Mouse (Mus musculus): ENCODE measurements at regions not wholly inside any gene's neighbourhood (a gene's known extent, or its start where the extent isn't known, plus 50 kb on each side); places are given as distances from the start of the nearest gene placed in this dataset.

DNA sequence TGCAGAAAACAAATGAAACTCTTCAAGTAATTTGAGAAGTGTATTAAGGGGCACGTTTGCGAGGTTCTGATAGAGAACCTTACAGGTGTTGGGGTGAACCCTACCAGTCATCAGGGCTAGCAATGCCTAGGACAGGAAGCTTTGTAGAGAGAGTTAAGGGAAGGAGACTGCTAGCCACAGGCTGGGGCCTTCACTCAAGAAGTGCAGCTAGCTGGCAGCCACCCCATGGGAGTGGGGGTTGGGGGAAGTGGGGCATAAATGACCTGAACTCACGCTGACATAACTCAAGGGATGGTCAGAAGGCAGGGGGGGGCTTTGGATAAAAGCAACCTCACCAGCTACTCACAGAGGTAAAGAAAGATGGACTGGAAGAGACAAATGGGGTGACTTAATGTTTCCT, 80.3 kb upstream of the Gm47985 start:
- H3K27ac ChIP-seq (replicated peaks in 1 of 2; ENCODE audit: control insufficient read depth in 1 of 2, insufficient read depth in 1 of 2, low read depth in 2 of 2, low read length in 2 of 2) = no peak overlapping the region
- ATAC-seq (ENCODE audit: insufficient number of reproducible peaks, insufficient read depth, low FRiP score, low read depth) = no peak

DNA sequence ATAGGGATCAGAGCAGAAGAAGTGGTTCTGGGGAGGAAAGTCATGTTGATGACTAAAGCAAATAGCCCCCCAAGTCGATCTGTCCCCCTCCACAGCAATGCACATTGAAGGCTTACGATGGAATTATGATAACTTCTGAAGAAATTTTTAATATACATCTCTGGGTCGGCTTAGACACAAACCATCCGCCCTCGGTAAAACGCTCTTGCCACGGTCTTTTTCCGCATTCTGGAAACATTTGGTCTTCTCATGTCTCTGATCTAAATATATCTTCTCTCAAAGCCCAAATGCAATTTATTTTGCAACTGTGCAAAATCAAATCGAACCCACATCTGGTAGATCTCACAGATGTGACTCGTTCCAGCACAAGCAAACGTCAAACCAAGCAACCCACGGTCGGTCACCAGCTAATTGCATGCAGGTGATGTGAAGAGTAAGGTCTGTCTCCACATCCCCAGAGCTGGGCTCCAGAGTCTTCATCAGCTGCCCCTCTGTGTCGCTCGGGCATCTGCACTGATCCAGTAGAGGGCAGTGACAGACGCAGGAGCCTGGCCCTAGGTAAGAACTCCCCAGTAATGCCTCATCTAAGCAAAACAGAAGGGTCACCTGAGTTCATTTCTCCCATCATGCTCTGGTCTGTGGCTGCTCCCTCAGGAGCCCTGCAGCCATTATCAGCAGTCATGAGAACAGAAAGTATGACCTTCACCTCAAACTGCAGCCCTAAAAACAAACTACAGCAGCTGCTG, 79.5 kb upstream of the Gm47985 start:
- Histone ChIP-seq H3K4me1 (ENCODE audit: control insufficient read depth in 2 of 2, insufficient read depth in 2 of 2, low read length in 2 of 2) (peaks cover 3 to 19% of the 10 kb centered on the region in 2 experiments), H3K27ac (replicated peaks in 1 of 2; ENCODE audit: control insufficient read depth in 1 of 2, insufficient read depth in 1 of 2, low read depth in 2 of 2, low read length in 2 of 2) (peak overlapping the region; percentile 80 to 82), H3K36me3 (ENCODE audit: control insufficient read depth, insufficient read depth, low read length) (no peaks in the 10 kb centered on the region), H3K27me3 (ENCODE audit: control insufficient read depth, insufficient read depth, low read length) (no peaks in the 10 kb centered on the region), H3K9ac (ENCODE audit: low read length) (no peak overlapping the region), H3K9me3 (ENCODE audit: control insufficient read depth, low read length) (no peaks in the 10 kb centered on the region), H3K4me2 (ENCODE audit: low read length) (no peak overlapping the region), H3K4me3 (ENCODE audit: control insufficient read depth in 1 of 2, insufficient read depth in 1 of 2, low read depth in 1 of 2, low read length in 2 of 2) (no peak overlapping the region)
- no peak for ATAC-seq (ENCODE audit: insufficient number of reproducible peaks, insufficient read depth, low FRiP score, low read depth)
- WGBS = 83% methylated on average over 16 of the region's 16 CpGs

More for the DNA sequence above, 80.3 kb upstream of the Gm47985 start:
- H3K27me3 ChIP-seq (ENCODE audit: control insufficient read depth, insufficient read depth, low read length) = no peaks in the 10 kb centered on the region
- 75% methylated on average over 3 of the region's 3 CpGs for WGBS
- no peak overlapping the region for H3K9ac ChIP-seq (ENCODE audit: low read length)
- H3K36me3 ChIP-seq (ENCODE audit: control insufficient read depth, insufficient read depth, low read length) = no peaks in the 10 kb centered on the region
- H3K9me3 ChIP-seq (ENCODE audit: control insufficient read depth, low read length) = no peaks in the 10 kb centered on the region
- H3K4me3 ChIP-seq (ENCODE audit: control insufficient read depth in 1 of 2, insufficient read depth in 1 of 2, low read depth in 1 of 2, low read length in 2 of 2) = no peak overlapping the region
- no peak overlapping the region for H3K4me2 ChIP-seq (ENCODE audit: low read length)
- peaks cover 3 to 19% of the 10 kb centered on the region in 2 experiments for H3K4me1 ChIP-seq (ENCODE audit: control insufficient read depth in 2 of 2, insufficient read depth in 2 of 2, low read length in 2 of 2)

DNA sequence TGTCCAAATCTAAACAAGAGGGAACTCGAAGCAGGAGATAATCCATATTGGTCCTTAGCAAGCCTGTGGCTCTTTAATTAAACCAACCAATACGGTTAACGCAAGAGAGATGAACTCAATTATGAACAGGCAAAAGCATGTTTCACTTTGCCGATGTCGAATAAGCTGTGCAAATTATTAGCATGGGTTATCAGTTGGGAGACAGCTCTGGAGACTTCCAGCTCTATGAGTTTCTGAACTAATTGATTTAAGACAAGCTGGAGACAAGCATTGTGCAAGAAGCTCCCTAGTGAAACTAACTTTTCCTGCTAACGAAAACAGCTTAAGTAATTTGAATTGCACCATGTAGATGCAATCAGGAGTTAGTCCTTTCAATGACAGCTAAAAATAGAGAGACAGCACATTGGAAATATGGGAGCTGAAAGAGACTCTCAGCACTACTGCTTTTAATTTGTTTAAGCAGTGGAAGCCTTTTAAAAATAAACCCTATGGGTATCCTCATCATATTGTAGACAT, 78.8 kb upstream of the Gm47985 start:
- WGBS = 56% methylated on average over 6 of the region's 6 CpGs
- H3K4me3 ChIP-seq (ENCODE audit: control insufficient read depth in 1 of 2, insufficient read depth in 1 of 2, low read depth in 1 of 2, low read length in 2 of 2) = no peak overlapping the region
- peak overlapping the region; percentile 80 to 82 for H3K27ac ChIP-seq (replicated peaks in 1 of 2; ENCODE audit: control insufficient read depth in 1 of 2, insufficient read depth in 1 of 2, low read depth in 2 of 2, low read length in 2 of 2)
- H3K4me1 ChIP-seq (ENCODE audit: control insufficient read depth in 2 of 2, insufficient read depth in 2 of 2, low read length in 2 of 2) = peaks cover 3 to 19% of the 10 kb centered on the region in 2 experiments
- no peaks in the 10 kb centered on the region for H3K27me3 ChIP-seq (ENCODE audit: control insufficient read depth, insufficient read depth, low read length)
- no peaks in the 10 kb centered on the region for H3K9me3 ChIP-seq (ENCODE audit: control insufficient read depth, low read length)
- no peak for ATAC-seq (ENCODE audit: insufficient number of reproducible peaks, insufficient read depth, low FRiP score, low read depth)
- no peak overlapping the region for H3K9ac ChIP-seq (ENCODE audit: low read length)
- H3K36me3 ChIP-seq (ENCODE audit: control insufficient read depth, insufficient read depth, low read length) = no peaks in the 10 kb centered on the region
- H3K4me2 ChIP-seq (ENCODE audit: low read length) = 0 out of 2 replicates have a peak overlapping the region, but pooled peaks have one; percentile 13

DNA sequence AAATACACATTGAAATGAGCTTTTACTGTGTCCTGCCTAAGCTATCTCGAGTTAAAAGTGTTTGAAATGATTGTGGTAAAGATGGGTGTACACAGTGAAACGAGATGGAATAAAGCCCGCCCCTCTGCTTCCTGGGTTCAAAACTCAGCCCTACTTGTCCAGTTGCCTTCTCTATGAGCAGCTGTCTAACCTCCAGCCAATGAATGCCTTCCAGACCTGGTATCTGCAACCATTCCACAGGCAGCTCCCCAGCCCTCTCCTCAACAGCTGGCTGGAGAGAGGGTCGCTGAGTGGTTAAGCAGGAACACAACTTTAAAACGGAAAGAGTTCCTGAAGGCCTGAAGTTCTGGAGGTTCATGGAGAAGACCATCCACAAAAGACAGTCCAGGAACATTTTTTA, 78.0 kb upstream of the Gm47985 start:
- Histone ChIP-seq H3K36me3 (ENCODE audit: control insufficient read depth, insufficient read depth, low read length) (no peaks in the 10 kb centered on the region), H3K4me2 (ENCODE audit: low read length) (no peak overlapping the region), H3K4me3 (ENCODE audit: control insufficient read depth in 1 of 2, insufficient read depth in 1 of 2, low read depth in 1 of 2, low read length in 2 of 2) (no peak overlapping the region), H3K27ac (replicated peaks in 1 of 2; ENCODE audit: control insufficient read depth in 1 of 2, insufficient read depth in 1 of 2, low read depth in 2 of 2, low read length in 2 of 2) (no peak overlapping the region), H3K9ac (ENCODE audit: low read length) (no peak overlapping the region), H3K4me1 (ENCODE audit: control insufficient read depth in 2 of 2, insufficient read depth in 2 of 2, low read length in 2 of 2) (peaks cover 3 to 19% of the 10 kb centered on the region in 2 experiments), H3K27me3 (ENCODE audit: control insufficient read depth, insufficient read depth, low read length) (no peaks in the 10 kb centered on the region), H3K9me3 (ENCODE audit: control insufficient read depth, low read length) (no peaks in the 10 kb centered on the region)
- ATAC-seq (ENCODE audit: insufficient number of reproducible peaks, insufficient read depth, low FRiP score, low read depth) = no peak
- WGBS = 83% methylated on average over 5 of the region's 5 CpGs

DNA sequence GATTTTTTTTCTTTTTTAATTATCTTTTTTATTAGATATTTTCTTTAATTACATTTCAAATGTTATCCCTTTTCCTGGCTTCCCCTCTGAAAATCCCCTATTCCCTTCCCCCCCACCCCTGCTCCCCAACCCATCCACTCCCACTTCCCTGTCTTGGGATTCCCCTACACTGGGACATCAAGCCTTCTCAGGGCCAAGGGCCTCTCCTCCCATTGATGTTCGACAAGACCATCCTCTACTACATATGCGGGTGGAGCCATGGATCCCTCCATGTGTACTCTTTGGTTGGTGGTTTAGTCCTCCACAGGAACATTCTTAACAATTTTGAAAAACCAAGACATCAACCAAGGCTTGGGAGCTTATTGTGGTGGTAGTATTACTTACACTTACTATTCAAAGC, 77.5 kb upstream of the Gm47985 start:
- Histone ChIP-seq H3K27me3 (ENCODE audit: control insufficient read depth, insufficient read depth, low read length) (no peaks in the 10 kb centered on the region), H3K9me3 (ENCODE audit: control insufficient read depth, low read length) (no peaks in the 10 kb centered on the region), H3K4me1 (ENCODE audit: control insufficient read depth in 2 of 2, insufficient read depth in 2 of 2, low read length in 2 of 2) (peaks cover 3 to 19% of the 10 kb centered on the region in 2 experiments), H3K36me3 (ENCODE audit: control insufficient read depth, insufficient read depth, low read length) (no peaks in the 10 kb centered on the region), H3K27ac (replicated peaks in 1 of 2; ENCODE audit: control insufficient read depth in 1 of 2, insufficient read depth in 1 of 2, low read depth in 2 of 2, low read length in 2 of 2) (no peak overlapping the region), H3K9ac (ENCODE audit: low read length) (no peak overlapping the region), H3K4me2 (ENCODE audit: low read length) (no peak overlapping the region), H3K4me3 (ENCODE audit: control insufficient read depth in 1 of 2, insufficient read depth in 1 of 2, low read depth in 1 of 2, low read length in 2 of 2) (no peak overlapping the region)
- 82% methylated on average over 2 of the region's 2 CpGs for WGBS
- no peak for ATAC-seq (ENCODE audit: insufficient number of reproducible peaks, insufficient read depth, low FRiP score, low read depth)

DNA sequence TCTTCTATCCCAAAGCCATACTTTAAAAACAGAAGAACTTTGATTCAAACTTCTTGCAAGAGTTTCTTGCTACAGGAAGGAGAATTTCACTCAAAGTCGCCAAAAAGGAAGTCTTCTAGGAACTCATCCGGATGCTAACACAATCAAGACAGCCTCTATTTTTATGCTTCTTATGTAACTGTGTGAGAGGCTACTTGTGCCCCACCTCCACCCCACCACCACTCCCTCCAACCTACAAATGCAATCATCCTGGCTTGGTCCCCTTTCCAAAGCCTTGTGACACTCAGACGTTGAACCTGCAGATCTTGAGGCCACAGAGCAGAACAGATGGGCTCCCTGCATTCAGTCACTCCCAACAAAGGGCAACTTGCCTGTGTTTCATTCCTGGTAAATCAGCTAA, 77.1 kb upstream of the Gm47985 start:
- Histone ChIP-seq H3K4me1 (ENCODE audit: control insufficient read depth in 2 of 2, insufficient read depth in 2 of 2, low read length in 2 of 2) (peaks cover 3 to 19% of the 10 kb centered on the region in 2 experiments), H3K9ac (ENCODE audit: low read length) (no peak overlapping the region), H3K4me2 (ENCODE audit: low read length) (no peak overlapping the region), H3K9me3 (ENCODE audit: control insufficient read depth, low read length) (no peaks in the 10 kb centered on the region), H3K27ac (replicated peaks in 1 of 2; ENCODE audit: control insufficient read depth in 1 of 2, insufficient read depth in 1 of 2, low read depth in 2 of 2, low read length in 2 of 2) (no peak overlapping the region), H3K27me3 (ENCODE audit: control insufficient read depth, insufficient read depth, low read length) (no peaks in the 10 kb centered on the region), H3K4me3 (ENCODE audit: control insufficient read depth in 1 of 2, insufficient read depth in 1 of 2, low read depth in 1 of 2, low read length in 2 of 2) (no peak overlapping the region), H3K36me3 (ENCODE audit: control insufficient read depth, insufficient read depth, low read length) (no peaks in the 10 kb centered on the region)
- ATAC-seq (ENCODE audit: insufficient number of reproducible peaks, insufficient read depth, low FRiP score, low read depth) = no peak
- WGBS = 49% methylated on average over 3 of the region's 3 CpGs

DNA sequence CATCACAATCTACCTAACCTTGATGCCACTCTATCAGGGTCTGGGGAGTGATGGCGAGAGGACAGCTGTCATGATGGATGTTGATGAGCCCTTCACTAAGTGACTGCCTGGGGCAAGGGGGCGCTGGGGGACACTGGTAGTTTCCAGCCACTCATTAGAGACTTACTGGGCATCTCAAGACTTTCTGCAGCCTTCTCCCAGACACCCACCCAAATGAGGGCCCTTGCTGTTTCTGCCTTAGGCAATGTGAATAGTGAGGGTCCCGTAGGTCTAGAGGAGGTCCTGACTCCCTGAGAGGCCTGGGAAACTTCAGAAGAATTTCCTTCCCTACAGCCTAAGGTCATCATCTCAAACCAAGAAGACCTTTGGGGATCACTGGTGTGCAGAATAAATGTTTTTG, 74.9 kb upstream of the Gm47985 start:
- no peaks in the 10 kb centered on the region for H3K36me3 ChIP-seq (ENCODE audit: control insufficient read depth, insufficient read depth, low read length)
- no peak overlapping the region for H3K4me2 ChIP-seq (ENCODE audit: low read length)
- peaks cover 3 to 19% of the 10 kb centered on the region in 2 experiments for H3K4me1 ChIP-seq (ENCODE audit: control insufficient read depth in 2 of 2, insufficient read depth in 2 of 2, low read length in 2 of 2)
- H3K9me3 ChIP-seq (ENCODE audit: control insufficient read depth, low read length) = no peaks in the 10 kb centered on the region
- 86% methylated on average over 3 of the region's 3 CpGs for WGBS
- ATAC-seq (ENCODE audit: insufficient number of reproducible peaks, insufficient read depth, low FRiP score, low read depth) = no peak
- no peaks in the 10 kb centered on the region for H3K27me3 ChIP-seq (ENCODE audit: control insufficient read depth, insufficient read depth, low read length)
- no peak overlapping the region for H3K9ac ChIP-seq (ENCODE audit: low read length)
- H3K27ac ChIP-seq (replicated peaks in 1 of 2; ENCODE audit: control insufficient read depth in 1 of 2, insufficient read depth in 1 of 2, low read depth in 2 of 2, low read length in 2 of 2) = no peak overlapping the region
- H3K4me3 ChIP-seq (ENCODE audit: control insufficient read depth in 1 of 2, insufficient read depth in 1 of 2, low read depth in 1 of 2, low read length in 2 of 2) = no peak overlapping the region

DNA sequence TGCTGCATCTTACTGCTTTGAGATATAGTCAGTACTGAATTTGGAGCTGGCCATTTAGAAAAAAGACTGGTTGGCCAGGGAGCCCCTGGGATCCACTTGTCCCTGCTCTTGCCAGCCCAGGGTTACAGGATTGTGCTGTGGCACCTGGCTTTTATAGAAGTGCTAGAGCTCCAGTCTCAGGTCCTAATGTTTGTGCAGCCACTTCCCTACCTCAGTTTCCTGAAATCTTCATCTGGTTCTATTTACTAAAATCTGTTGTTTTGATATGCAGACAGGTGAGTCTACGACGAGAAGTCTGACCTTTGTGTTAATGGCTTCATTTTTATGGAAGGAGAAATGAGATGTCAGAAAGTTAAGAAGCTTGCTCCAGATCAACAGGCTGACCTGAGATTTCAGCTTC, 73.0 kb upstream of the Gm47985 start:
- H3K27me3 ChIP-seq (ENCODE audit: control insufficient read depth, insufficient read depth, low read length) = no peaks in the 10 kb centered on the region
- H3K4me1 ChIP-seq (ENCODE audit: control insufficient read depth in 2 of 2, insufficient read depth in 2 of 2, low read length in 2 of 2) = peaks cover 0 to 11% of the 10 kb centered on the region in 2 experiments
- no peak overlapping the region for H3K4me3 ChIP-seq (ENCODE audit: control insufficient read depth in 1 of 2, insufficient read depth in 1 of 2, low read depth in 1 of 2, low read length in 2 of 2)
- no peaks in the 10 kb centered on the region for H3K9me3 ChIP-seq (ENCODE audit: control insufficient read depth, low read length)
- ATAC-seq (ENCODE audit: insufficient number of reproducible peaks, insufficient read depth, low FRiP score, low read depth) = no peak
- H3K36me3 ChIP-seq (ENCODE audit: control insufficient read depth, insufficient read depth, low read length) = no peaks in the 10 kb centered on the region
- no peak overlapping the region for H3K4me2 ChIP-seq (ENCODE audit: low read length)
- no peak overlapping the region for H3K27ac ChIP-seq (replicated peaks in 1 of 2; ENCODE audit: control insufficient read depth in 1 of 2, insufficient read depth in 1 of 2, low read depth in 2 of 2, low read length in 2 of 2)
- WGBS = 95% methylated on average over 2 of the region's 2 CpGs
- H3K9ac ChIP-seq (ENCODE audit: low read length) = no peak overlapping the region
